Mouse (Mus musculus) inflammation-experienced regulatory T-cells (primary cell): Measurements from ENCODE around the gene Hnrnpm. TPM values are rescaled to one million over a fixed set of nuclear protein-coding genes. Genes with fewer than 3 reads are reported as not detected.

Experiments used
- polyA plus RNA-seq, 2 experiments: library from polyadenylated mRNA; unstranded; fragments of 100-300 nt; shearing (Covaris generic); gene quantifications; one replicate each; pipeline ENCODE4 v1.2.1; 2017

The Hnrnpm gene
- polyA plus RNA-seq: 100 to 1,000 TPM; 337 to 341 TPM

GRCm38 (mm10) chr17:33686760-33687159 lies at the start of gene Hnrnpm:
Gene Hnrnpm, minus strand, starts transcription at chr17:33686860.

GRCm38 (mm10) chr17:33718384-33718881 lies 31.8 kb upstream of the Hnrnpm start, which contains the start of gene March2:
Gene March2, minus strand, starts transcription at chr17:33718670.

GRCm38 (mm10) chr17:33637516-33638276 lies 49.0 kb downstream of the Hnrnpm start, which contains the start of gene Pram1:
Gene Pram1, plus strand, starts transcription at chr17:33638056.

GRCm38 (mm10) chr17:33628621-33629486 lies 57.8 kb downstream of the Hnrnpm start, which contains the start of gene Zfp414:
Gene Zfp414, plus strand, starts transcription at chr17:33629090.

Other genes with a start within 250 kb of the Hnrnpm start
- 100 to 1,000 TPM; 106 to 127 TPM for gene Adamts10, start 162.7 kb downstream of the Hnrnpm start, polyA plus RNA-seq
- 10 to 100 TPM; 80.1 to 80.7 TPM for gene Myo1f, start 131.2 kb downstream of the Hnrnpm start, polyA plus RNA-seq
- gene Zfp414, start 57.8 kb downstream of the Hnrnpm start, polyA plus RNA-seq: 10 to 100 TPM; 62.1 to 66.8 TPM
- gene Pram1, start 48.8 kb downstream of the Hnrnpm start, polyA plus RNA-seq: 1 to 10 TPM in 1 of 2 experiments, under 1 TPM in 1; 0.99 to 1.5 TPM
- 100 to 1,000 TPM in 1 of 2 experiments, 10 to 100 TPM in 1; 96.3 to 115 TPM for gene March2, start 31.8 kb upstream of the Hnrnpm start, polyA plus RNA-seq
- gene Rab11b, start 73.7 kb upstream of the Hnrnpm start, polyA plus RNA-seq: 100 to 1,000 TPM; 270 to 275 TPM
- gene Angptl4, start 95.0 kb upstream of the Hnrnpm start, polyA plus RNA-seq: 1 to 10 TPM; 3.2 to 7.7 TPM
- gene Kank3, start 123.7 kb upstream of the Hnrnpm start, polyA plus RNA-seq: 10 to 100 TPM in 1 of 2 experiments, 1 to 10 TPM in 1; 6.9 to 16.4 TPM
- 100 to 1,000 TPM; 768 to 791 TPM for gene Rps28, start 137.7 kb upstream of the Hnrnpm start, polyA plus RNA-seq
- gene Ndufa7, start 137.7 kb upstream of the Hnrnpm start, polyA plus RNA-seq: 100 to 1,000 TPM; 295 to 298 TPM
- gene Cd320, start 156.2 kb upstream of the Hnrnpm start, polyA plus RNA-seq: 10 to 100 TPM; 12.7 to 26.5 TPM
- gene Gm7029, start 187.0 kb upstream of the Hnrnpm start, polyA plus RNA-seq: not detected
- 1 to 10 TPM; 5.4 to 5.9 TPM for gene Kifc1, start 203.8 kb upstream of the Hnrnpm start, polyA plus RNA-seq
- gene Platr17, start 218.3 kb upstream of the Hnrnpm start, polyA plus RNA-seq: 1 to 10 TPM; 2.7 to 8.0 TPM
- gene Daxx, start 222.6 kb upstream of the Hnrnpm start, polyA plus RNA-seq: 100 to 1,000 TPM in 1 of 2 experiments, 10 to 100 TPM in 1; 88.4 to 128 TPM
- 100 to 1,000 TPM; 609 to 631 TPM for gene Tapbp, start 229.0 kb upstream of the Hnrnpm start, polyA plus RNA-seq
- gene Zbtb22, start 229.0 kb upstream of the Hnrnpm start, polyA plus RNA-seq: 10 to 100 TPM; 19.7 to 30.0 TPM
- 100 to 1,000 TPM; 129 to 170 TPM for gene Rgl2, start 242.7 kb upstream of the Hnrnpm start, polyA plus RNA-seq